Mouse (Mus musculus) neural tube, embryonic 14.5 days (tissue): ENCODE results near the gene Ak1. TPM values are rescaled to one million over a fixed set of nuclear protein-coding genes. Genes with fewer than 3 reads are reported as not detected.

Experiments used
- ATAC-seq: fragments of 200-750 bp; cut with Nextera tagmentation; 2 replicates; pipeline ENCODE4 v1.8.0; 2017; ENCODE audit warnings: low read depth, mild to moderate bottlenecking, moderate TSS enrichment, moderate library complexity
- H3K27ac ChIP-seq: fragments of 300-500 bp; sonication (generic); 2 replicates; pipeline ENCODE4 v1.5.1; 2014; ENCODE audit warnings: low read depth, mild to moderate bottlenecking, control low read depth, low read length, moderate library complexity, mixed read lengths
- H3K27me3 ChIP-seq: fragments of 300-500 bp; sonication (generic); 2 replicates; pipeline ENCODE4 v1.6.1; 2014; ENCODE audit warnings: low read length; ENCODE audit not compliant: control insufficient read depth, insufficient read depth
- H3K36me3 ChIP-seq: fragments of 300-500 bp; sonication (generic); 2 replicates; pipeline ENCODE4 v1.6.1; 2014; ENCODE audit warnings: low read length, mixed read lengths; ENCODE audit not compliant: control insufficient read depth, insufficient read depth
- H3K4me1 ChIP-seq: fragments of 300-500 bp; sonication (generic); 2 replicates; pipeline ENCODE4 v1.6.1; 2014; ENCODE audit warnings: low read length; ENCODE audit not compliant: control insufficient read depth, insufficient read depth
- H3K4me2 ChIP-seq: fragments of 300-500 bp; sonication (generic); 2 replicates; pipeline ENCODE4 v1.6.1; 2014; ENCODE audit warnings: mild to moderate bottlenecking, low read depth, low read length, control low read depth
- H3K4me3 ChIP-seq: fragments of 300-500 bp; sonication (generic); 2 replicates; pipeline ENCODE4 v1.5.1; 2014; ENCODE audit warnings: low read depth, low read length, control low read depth, mixed read lengths
- H3K9ac ChIP-seq: fragments of 300-500 bp; sonication (generic); replicated peaks from 2 replicates; pipeline ENCODE4 v1.6.1; 2014; ENCODE audit warnings: low read depth, mild to moderate bottlenecking, control low read depth, low read length, mixed read lengths
- H3K9me3 ChIP-seq: fragments of 300-500 bp; sonication (generic); 2 replicates; pipeline ENCODE4 v1.6.1; 2016; ENCODE audit warnings: low read length; ENCODE audit not compliant: control insufficient read depth
- WGBS: fragments of 180-500 bp; shearing (Covaris S2); extraction: QIAGEN DNeasy Blood & Tissue Kit; methylation state at CpG from one replicate; pipeline ENCODE4 v1.1.7; 2014; 5-methylcytosine and 5-hydroxymethylcytosine counted together
- microRNA counts: library from miRNA; unstranded; fragments of <30 nt; microRNA quantifications from one replicate; lab custom pipeline; 2016
- microRNA-seq: library from miRNA; unstranded; fragments of <30 nt; microRNA quantifications from one replicate; pipeline ENCODE4, GENCODE M21; 2016
- polyA plus RNA-seq: library from polyadenylated mRNA; unstranded; fragments of >200 nt; fragmentation: Nextera tagmentation; extraction: Ambion mirVana; gene quantifications from 2 replicates; pipeline ENCODE4 v1.2.1, GENCODE M21; 2014

Gene Ak1
- polyA plus RNA-seq, 1 experiment from 2014 or later, result 85.0 TPM

DNA sequence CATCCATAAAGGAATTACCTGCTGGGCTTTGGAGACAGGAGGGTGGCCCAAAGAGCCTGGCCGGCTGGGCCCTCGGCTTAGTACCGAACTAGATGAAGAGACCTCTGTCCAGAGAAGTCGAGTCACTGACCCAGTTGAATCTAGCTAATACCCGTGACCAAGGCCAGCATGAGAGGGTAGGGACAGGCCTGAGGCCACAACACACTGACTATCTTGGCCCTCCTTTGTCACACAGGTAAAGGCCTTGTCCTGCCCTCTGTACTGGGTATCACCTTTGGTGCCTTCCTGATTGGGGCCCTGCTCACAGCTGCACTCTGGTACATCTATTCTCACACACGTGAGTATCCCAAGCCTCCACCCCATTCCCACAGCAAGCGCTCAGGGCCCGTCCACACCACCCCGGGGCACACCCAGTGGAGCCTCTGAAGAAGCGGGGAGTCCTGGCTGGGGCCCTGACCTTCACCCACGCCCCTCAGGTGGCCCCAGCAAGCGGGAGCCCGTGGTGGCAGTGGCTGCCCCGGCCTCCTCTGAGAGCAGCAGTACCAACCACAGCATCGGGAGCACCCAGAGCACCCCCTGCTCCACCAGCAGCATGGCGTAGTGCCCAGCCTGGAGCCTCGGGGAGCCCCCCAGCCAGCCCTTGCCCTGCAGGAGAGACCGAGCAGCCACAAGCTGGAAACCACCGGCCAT lies 59.5 kb downstream of the Ak1 start:
- ATAC-seq, result no peak
- no peaks in the 10 kb centered on the region for H3K4me1 ChIP-seq
- 88% methylated on average over 18 of the region's 19 CpGs for WGBS

DNA sequence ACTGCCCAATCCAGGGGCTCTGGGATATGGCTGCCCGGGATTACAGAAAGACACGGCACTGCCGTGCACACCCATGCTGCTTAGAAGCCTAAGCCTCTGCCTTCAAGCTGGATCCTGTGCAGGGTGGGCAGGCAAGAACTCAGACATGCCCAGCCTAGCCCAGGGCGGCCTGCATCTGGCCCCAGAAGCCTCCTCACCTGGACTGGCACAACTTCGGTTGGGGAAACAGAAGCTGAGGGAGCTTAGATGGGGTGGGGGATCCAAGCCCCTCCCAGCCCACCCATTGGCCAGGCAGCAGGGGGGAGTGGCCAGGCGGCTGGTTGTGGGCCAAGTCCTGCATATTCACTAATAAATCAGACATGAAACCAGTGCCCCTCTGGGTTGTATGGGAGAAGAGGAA lies 60.2 kb downstream of the Ak1 start:
- H3K36me3 ChIP-seq, result peaks cover 17% of the 10 kb centered on the region; the same call in 1 of the 2 replicates
- H3K9ac ChIP-seq, result no peak overlapping the region
- no peaks in the 10 kb centered on the region for H3K27me3 ChIP-seq
- no peaks in the 10 kb centered on the region for H3K9me3 ChIP-seq
- H3K27ac ChIP-seq, result no peak overlapping the region
- no peak; the same call in 1 of the 2 replicates for ATAC-seq
- H3K4me2 ChIP-seq, result no peak overlapping the region
- WGBS, result 68% methylated on average over 6 of the region's 6 CpGs
- H3K4me3 ChIP-seq, result no peak overlapping the region
- no peaks in the 10 kb centered on the region for H3K4me1 ChIP-seq

More for the DNA sequence above, 59.5 kb downstream of the Ak1 start:
- no peak overlapping the region for H3K4me3 ChIP-seq
- no peak overlapping the region for H3K9ac ChIP-seq
- H3K4me2 ChIP-seq, result no peak overlapping the region
- H3K36me3 ChIP-seq, result peaks cover 17% of the 10 kb centered on the region; the same call in 1 of the 2 replicates
- no peak overlapping the region for H3K27ac ChIP-seq
- H3K27me3 ChIP-seq, result no peaks in the 10 kb centered on the region
- H3K9me3 ChIP-seq, result no peaks in the 10 kb centered on the region

DNA sequence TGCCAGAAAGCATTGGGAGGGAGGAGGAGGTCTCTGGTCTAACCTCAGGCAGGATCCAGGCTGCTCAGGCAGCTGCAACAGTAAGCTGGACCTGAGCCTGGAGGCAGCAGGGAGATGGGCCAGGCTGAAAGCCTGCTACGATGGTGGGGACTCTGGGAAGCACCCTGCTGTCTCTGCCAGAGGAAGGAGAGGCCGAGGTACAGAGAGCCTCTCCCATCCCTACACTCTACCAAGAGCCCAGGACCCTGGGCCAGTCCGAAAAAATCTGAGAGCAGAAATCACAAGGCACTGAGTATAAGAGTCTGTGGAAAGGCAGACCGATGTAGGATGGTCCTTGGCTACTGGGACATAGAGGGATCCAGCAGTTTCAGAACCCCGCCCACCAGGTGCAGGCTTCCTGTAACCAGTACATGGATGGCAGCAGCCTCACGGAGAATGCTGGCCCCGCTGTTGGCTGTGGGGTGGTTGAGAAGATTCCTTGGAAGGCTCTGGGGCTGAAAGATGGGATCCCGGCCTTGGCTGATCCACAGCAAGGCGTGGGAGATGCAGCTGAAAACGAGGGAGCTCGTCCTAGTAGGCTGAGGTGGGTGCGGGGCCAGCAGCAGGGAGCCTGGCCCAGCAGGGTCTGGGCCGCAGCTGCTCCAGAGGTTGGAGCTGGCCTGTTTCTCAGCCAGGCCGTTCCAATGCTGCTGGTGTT lies 61.3 kb downstream of the Ak1 start:
- peaks cover 25% of the 10 kb centered on the region; the same call in 1 of the 2 replicates for H3K36me3 ChIP-seq
- H3K27ac ChIP-seq, result no peak overlapping the region

DNA sequence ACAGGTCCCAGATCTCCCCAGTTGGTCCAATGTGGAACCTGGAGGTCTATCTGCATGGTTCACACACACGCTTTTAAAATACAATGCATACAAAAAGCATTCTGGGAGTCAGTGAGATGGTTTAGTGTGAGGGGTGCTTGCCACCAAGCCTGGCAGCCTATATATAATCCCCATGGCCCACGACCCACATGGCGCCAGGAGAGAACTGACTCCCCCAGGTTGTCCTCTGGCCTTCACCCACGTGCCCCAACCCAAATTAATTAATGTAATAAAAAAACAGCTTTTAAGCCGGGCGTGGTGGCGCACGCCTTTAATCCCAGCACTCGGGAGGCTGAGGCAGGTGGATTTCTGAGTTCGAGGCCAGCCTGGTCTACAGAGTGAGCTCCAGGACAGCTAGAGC lies 62.1 kb downstream of the Ak1 start:
- Histone ChIP-seq H3K9me3 (no peaks in the 10 kb centered on the region), H3K27me3 (no peaks in the 10 kb centered on the region), H3K4me3 (no peak overlapping the region), H3K4me2 (no peak overlapping the region), H3K4me1 (no peaks in the 10 kb centered on the region), H3K36me3 (peaks cover 25% of the 10 kb centered on the region; the same call in 1 of the 2 replicates), H3K27ac (no peak overlapping the region), H3K9ac (no peak overlapping the region)
- ATAC-seq, result no peak
- WGBS, result 93% methylated on average over 10 of the region's 10 CpGs

More for the DNA sequence above, 61.3 kb downstream of the Ak1 start:
- H3K4me1 ChIP-seq, result no peaks in the 10 kb centered on the region
- ATAC-seq, result no peak
- no peak overlapping the region for H3K4me3 ChIP-seq
- H3K9ac ChIP-seq, result no peak overlapping the region
- WGBS, result 83% methylated on average over 14 of the region's 14 CpGs
- H3K27me3 ChIP-seq, result no peaks in the 10 kb centered on the region
- no peaks in the 10 kb centered on the region for H3K9me3 ChIP-seq
- H3K4me2 ChIP-seq, result no peak overlapping the region

MicroRNAs within 50 kb of the gene (microRNA counts, 519-probe panel; counts per million panel counts)
- microRNA mmu-miR-1954 (lab: Ali Mortazavi, UCI), result not detected

Small RNA genes lying within 50 kb of the gene (microRNA-seq; reads per million reads assigned to microRNA genes)
- not detected for gene Gm47291
- gene Mir1954, result not detected

Other genes starting within 250 kb of the Ak1 start
- 157 and 198 TPM in 2 replicates for gene 1110008P14Rik, start 239.8 kb upstream of the Ak1 start, polyA plus RNA-seq
- 0.35 and 0.40 TPM in 2 replicates for gene Lcn2, start 233.5 kb upstream of the Ak1 start, polyA plus RNA-seq
- 58.1 and 65.9 TPM in 2 replicates for gene Ptges2, start 225.9 kb upstream of the Ak1 start, polyA plus RNA-seq
- 4.9 and 5.4 TPM in 2 replicates for gene Naif1, start 171.3 kb upstream of the Ak1 start, polyA plus RNA-seq
- gene Slc25a25, start 170.3 kb upstream of the Ak1 start, polyA plus RNA-seq, result 39.8 and 43.6 TPM in 2 replicates
- gene Fam102a, start 86.4 kb upstream of the Ak1 start, polyA plus RNA-seq, result 6.7 and 7.3 TPM in 2 replicates
- gene Dpm2, start 50.9 kb upstream of the Ak1 start, polyA plus RNA-seq, result 143 and 157 TPM in 2 replicates
- 12.4 and 17.1 TPM in 2 replicates for gene Pip5kl1, start 47.0 kb upstream of the Ak1 start, polyA plus RNA-seq
- gene 9430097D07Rik, start 46.1 kb upstream of the Ak1 start, polyA plus RNA-seq, result 0.98 and 1.2 TPM in 2 replicates
- 30.4 and 35.1 TPM in 2 replicates for gene St6galnac4, start 34.7 kb upstream of the Ak1 start, polyA plus RNA-seq
- gene St6galnac6, start 22.0 kb upstream of the Ak1 start, polyA plus RNA-seq, result 5.2 and 5.4 TPM in 2 replicates
- 13.0 and 22.9 TPM in 2 replicates for gene Eng, start 24.8 kb downstream of the Ak1 start, polyA plus RNA-seq
- 14.6 and 15.3 TPM in 2 replicates for gene Fpgs, start 82.4 kb downstream of the Ak1 start, polyA plus RNA-seq
- gene Cdk9, start 91.3 kb downstream of the Ak1 start, polyA plus RNA-seq, result 54.4 and 57.5 TPM in 2 replicates
- 41.2 and 51.2 TPM in 2 replicates for gene Sh2d3c, start 99.3 kb downstream of the Ak1 start, polyA plus RNA-seq
- 3.9 TPM in 2 replicates for gene 6330409D20Rik, start 119.3 kb downstream of the Ak1 start, polyA plus RNA-seq
- 56.0 and 57.6 TPM in 2 replicates for gene Tor2a, start 135.5 kb downstream of the Ak1 start, polyA plus RNA-seq
- gene Ttc16, start 153.9 kb downstream of the Ak1 start, polyA plus RNA-seq, result 0.36 and 0.82 TPM in 2 replicates
- 3.7 and 4.8 TPM in 2 replicates for gene Ptrh1, start 154.0 kb downstream of the Ak1 start, polyA plus RNA-seq
- gene Cfap157, start 162.7 kb downstream of the Ak1 start, polyA plus RNA-seq, result 0.48 TPM in 2 replicates
- gene Stxbp1, start 225.5 kb downstream of the Ak1 start, polyA plus RNA-seq, result 290 and 312 TPM in 2 replicates